Mouse (Mus musculus): ENCODE data around the gene Krt19. TPM values are rescaled to one million over a fixed set of nuclear protein-coding genes. Genes with fewer than 3 reads are reported as not detected.

The Krt19 gene
- total and polyA plus RNA-seq, 2 experiments = 2.4 to 4.5 TPM

- H3K36me3 ChIP-seq (ENCODE audit: control insufficient read depth, insufficient read depth, low read length) = no peaks in the 10 kb centered on the region
- TF ChIP-seq POLR2A (IDR thresholded peaks at IDR 0.05; ENCODE audit: extremely low read depth, insufficient read depth, low read length) (no peak), CTCF (IDR thresholded peaks at IDR 0.05; ENCODE audit: low read depth, low read length) (no peak)
- H3K27me3 ChIP-seq (ENCODE audit: control insufficient read depth, insufficient read depth, low read length) = no peaks in the 10 kb centered on the region
- H3K79me2 ChIP-seq (ENCODE audit: control insufficient read depth, insufficient read depth, low read length) = no peaks in the 10 kb centered on the region
- H3K4me1 ChIP-seq (ENCODE audit: control insufficient read depth, insufficient read depth, low read length) = no peaks in the 10 kb centered on the region
- H3K27ac ChIP-seq (replicated peaks; ENCODE audit: insufficient read depth, low read depth, low read length) = no peak within 1 kb of the TSS
- DNase-seq (ENCODE audit: extremely low read depth, low read depth, low spot score) = no peak
- WGBS = 90% methylated on average over 6 of the region's 6 CpGs
- H3K9ac ChIP-seq (ENCODE audit: low read depth, low read length) = no peak within 1 kb of the TSS
- no peak within 1 kb of the TSS for H3K4me3 ChIP-seq (ENCODE audit: insufficient read depth, low read depth, low read length)
These were observed 42.8 kb downstream of the Krt19 start, which contains the start of gene Krt36 for GRCm38 (mm10) chr11:100105576-100106122. Krt36 (minus strand) TSS chr11:100105626.

GRCm38 (mm10) chr11:100102693-100103429 lies 45.6 kb downstream of the Krt19 start:
- H3K36me3 ChIP-seq (ENCODE audit: control insufficient read depth, insufficient read depth, low read length) = no peaks in the 10 kb centered on the region

GRCm38 (mm10) chr11:100100391-100100790 lies 48.1 kb downstream of the Krt19 start:
- H3K4me3 ChIP-seq (ENCODE audit: insufficient read depth, low read depth, low read length) = no peak overlapping the region
- DNase-seq (ENCODE audit: extremely low read depth, low read depth, low spot score) = no peak
- H3K4me1 ChIP-seq (ENCODE audit: control insufficient read depth, insufficient read depth, low read length) = no peaks in the 10 kb centered on the region
- H3K27ac ChIP-seq (replicated peaks; ENCODE audit: insufficient read depth, low read depth, low read length) = no peak overlapping the region
- TF ChIP-seq CTCF (IDR thresholded peaks at IDR 0.05; ENCODE audit: low read depth, low read length) (no peak), POLR2A (IDR thresholded peaks at IDR 0.05; ENCODE audit: extremely low read depth, insufficient read depth, low read length) (no peak)
- no peaks in the 10 kb centered on the region for H3K36me3 ChIP-seq (ENCODE audit: control insufficient read depth, insufficient read depth, low read length)
- no peaks in the 10 kb centered on the region for H3K27me3 ChIP-seq (ENCODE audit: control insufficient read depth, insufficient read depth, low read length)
- WGBS = 78% methylated on average over 4 of the region's 4 CpGs
- no peak overlapping the region for H3K9ac ChIP-seq (ENCODE audit: low read depth, low read length)
- no peaks in the 10 kb centered on the region for H3K79me2 ChIP-seq (ENCODE audit: control insufficient read depth, insufficient read depth, low read length)

More at GRCm38 (mm10) chr11:100102693-100103429, 45.6 kb downstream of the Krt19 start:
- no peaks in the 10 kb centered on the region for H3K27me3 ChIP-seq (ENCODE audit: control insufficient read depth, insufficient read depth, low read length)
- WGBS = 76% methylated on average over 15 of the region's 15 CpGs
- H3K4me1 ChIP-seq (ENCODE audit: control insufficient read depth, insufficient read depth, low read length) = no peaks in the 10 kb centered on the region
- no peak overlapping the region for H3K27ac ChIP-seq (replicated peaks; ENCODE audit: insufficient read depth, low read depth, low read length)
- TF ChIP-seq CTCF (IDR thresholded peaks at IDR 0.05; ENCODE audit: low read depth, low read length) = no peak
- TF ChIP-seq POLR2A (IDR thresholded peaks at IDR 0.05; ENCODE audit: extremely low read depth, insufficient read depth, low read length) = no peak
- no peak for DNase-seq (ENCODE audit: extremely low read depth, low read depth, low spot score)
- H3K4me3 ChIP-seq (ENCODE audit: insufficient read depth, low read depth, low read length) = no peak overlapping the region
- H3K79me2 ChIP-seq (ENCODE audit: control insufficient read depth, insufficient read depth, low read length) = no peaks in the 10 kb centered on the region
- H3K9ac ChIP-seq (ENCODE audit: low read depth, low read length) = no peak overlapping the region

- H3K36me3 ChIP-seq (ENCODE audit: control insufficient read depth, insufficient read depth, low read length) = no peaks in the 10 kb centered on the region
- WGBS = 63% methylated on average over 9 of the region's 9 CpGs
- TF ChIP-seq CTCF (IDR thresholded peaks at IDR 0.05; ENCODE audit: low read depth, low read length) (no peak), POLR2A (IDR thresholded peaks at IDR 0.05; ENCODE audit: extremely low read depth, insufficient read depth, low read length) (no peak)
- no peak overlapping the region for H3K9ac ChIP-seq (ENCODE audit: low read depth, low read length)
- no peaks in the 10 kb centered on the region for H3K27me3 ChIP-seq (ENCODE audit: control insufficient read depth, insufficient read depth, low read length)
- H3K4me3 ChIP-seq (ENCODE audit: insufficient read depth, low read depth, low read length) = no peak overlapping the region
- DNase-seq (ENCODE audit: extremely low read depth, low read depth, low spot score) = no peak
- H3K27ac ChIP-seq (replicated peaks; ENCODE audit: insufficient read depth, low read depth, low read length) = no peak overlapping the region
- no peaks in the 10 kb centered on the region for H3K79me2 ChIP-seq (ENCODE audit: control insufficient read depth, insufficient read depth, low read length)
- H3K4me1 ChIP-seq (ENCODE audit: control insufficient read depth, insufficient read depth, low read length) = no peaks in the 10 kb centered on the region
These were observed 50.6 kb downstream of the Krt19 start for GRCm38 (mm10) chr11:100097819-100098218.

GRCm38 (mm10) chr11:100096141-100096540 lies 52.3 kb downstream of the Krt19 start, which contains the start of gene Krt35:
Krt35 (minus strand) TSS chr11:100096241.
- no peak for DNase-seq (ENCODE audit: extremely low read depth, low read depth, low spot score)
- no peak within 1 kb of the TSS for H3K27ac ChIP-seq (replicated peaks; ENCODE audit: insufficient read depth, low read depth, low read length)
- H3K4me1 ChIP-seq (ENCODE audit: control insufficient read depth, insufficient read depth, low read length) = no peaks in the 10 kb centered on the region
- 89% methylated on average over 9 of the region's 9 CpGs for WGBS
- no peak within 1 kb of the TSS for H3K4me3 ChIP-seq (ENCODE audit: insufficient read depth, low read depth, low read length)
- no peaks in the 10 kb centered on the region for H3K79me2 ChIP-seq (ENCODE audit: control insufficient read depth, insufficient read depth, low read length)
- H3K27me3 ChIP-seq (ENCODE audit: control insufficient read depth, insufficient read depth, low read length) = no peaks in the 10 kb centered on the region
- H3K36me3 ChIP-seq (ENCODE audit: control insufficient read depth, insufficient read depth, low read length) = no peaks in the 10 kb centered on the region
- TF ChIP-seq POLR2A (IDR thresholded peaks at IDR 0.05; ENCODE audit: extremely low read depth, insufficient read depth, low read length) = no peak
- no peak for TF ChIP-seq CTCF (IDR thresholded peaks at IDR 0.05; ENCODE audit: low read depth, low read length)
- H3K9ac ChIP-seq (ENCODE audit: low read depth, low read length) = no peak within 1 kb of the TSS

Other genes with a start within 250 kb of the Krt19 start
- not detected in 2 replicates for gene Krtap31-1, start 240.7 kb downstream of the Krt19 start, total RNA-seq (2014; rRNA removed)
- gene Krtap31-1, start 240.7 kb downstream of the Krt19 start, polyA plus RNA-seq (2012; rRNA removed) = not detected in 2 replicates
- not detected in 2 replicates for gene Gm11565, start 233.9 kb downstream of the Krt19 start, total RNA-seq (2014; rRNA removed)
- not detected in 2 replicates for gene Gm11565, start 233.9 kb downstream of the Krt19 start, polyA plus RNA-seq (2012; rRNA removed)
- not detected in 2 replicates for gene Krtap31-2, start 212.4 kb downstream of the Krt19 start, total RNA-seq (2014; rRNA removed)
- gene Krtap31-2, start 212.4 kb downstream of the Krt19 start, polyA plus RNA-seq (2012; rRNA removed) = not detected in 2 replicates
- gene Krtap9-5, start 200.2 kb downstream of the Krt19 start, total RNA-seq (2014; rRNA removed) = not detected in 2 replicates
- gene Krtap9-5, start 200.2 kb downstream of the Krt19 start, polyA plus RNA-seq (2012; rRNA removed) = not detected in 2 replicates
- not detected in 2 replicates for gene Krtap29-1, start 169.6 kb downstream of the Krt19 start, total RNA-seq (2014; rRNA removed)
- gene Krtap29-1, start 169.6 kb downstream of the Krt19 start, polyA plus RNA-seq (2012; rRNA removed) = not detected in 2 replicates
- gene Krtap16-1, start 162.1 kb downstream of the Krt19 start, total RNA-seq (2014; rRNA removed) = not detected in 2 replicates
- not detected in 2 replicates for gene Krtap16-1, start 162.1 kb downstream of the Krt19 start, polyA plus RNA-seq (2012; rRNA removed)
- gene Krtap17-1, start 154.7 kb downstream of the Krt19 start, total RNA-seq (2014; rRNA removed) = not detected in 2 replicates
- gene Krtap17-1, start 154.7 kb downstream of the Krt19 start, polyA plus RNA-seq (2012; rRNA removed) = not detected in 2 replicates
- gene Krt33a, start 132.5 kb downstream of the Krt19 start, total RNA-seq (2014; rRNA removed) = not detected in 2 replicates
- gene Krt33a, start 132.5 kb downstream of the Krt19 start, polyA plus RNA-seq (2012; rRNA removed) = not detected in 2 replicates
- gene Krt33b, start 118.8 kb downstream of the Krt19 start, total RNA-seq (2014; rRNA removed) = not detected in 2 replicates
- gene Krt33b, start 118.8 kb downstream of the Krt19 start, polyA plus RNA-seq (2012; rRNA removed) = not detected in 2 replicates
- not detected in 2 replicates for gene Krt34, start 107.1 kb downstream of the Krt19 start, total RNA-seq (2014; rRNA removed)
- gene Krt34, start 107.1 kb downstream of the Krt19 start, polyA plus RNA-seq (2012; rRNA removed) = not detected in 2 replicates
- not detected in 2 replicates for gene Krt31, start 98.1 kb downstream of the Krt19 start, total RNA-seq (2014; rRNA removed)
- not detected in 2 replicates for gene Krt31, start 98.1 kb downstream of the Krt19 start, polyA plus RNA-seq (2012; rRNA removed)
- not detected in 2 replicates for gene Krt32, start 60.4 kb downstream of the Krt19 start, total RNA-seq (2014; rRNA removed)
- not detected in 2 replicates for gene Krt32, start 60.4 kb downstream of the Krt19 start, polyA plus RNA-seq (2012; rRNA removed)
- not detected in 2 replicates for gene Krt35, start 52.4 kb downstream of the Krt19 start, total RNA-seq (2014; rRNA removed)
- not detected in 2 replicates for gene Krt35, start 52.4 kb downstream of the Krt19 start, polyA plus RNA-seq (2012; rRNA removed)
- not detected in 2 replicates for gene Krt36, start 43.0 kb downstream of the Krt19 start, total RNA-seq (2014; rRNA removed)
- gene Krt36, start 43.0 kb downstream of the Krt19 start, polyA plus RNA-seq (2012; rRNA removed) = not detected in 2 replicates
- not detected in 2 replicates for gene Krt13, start 27.1 kb downstream of the Krt19 start, total RNA-seq (2014; rRNA removed)
- gene Krt13, start 27.1 kb downstream of the Krt19 start, polyA plus RNA-seq (2012; rRNA removed) = 0.54 TPM in 1 of 2 replicates, not detected in the other
- gene Krt15, start 12.7 kb downstream of the Krt19 start, total RNA-seq (2014; rRNA removed) = not detected in 2 replicates
- gene Krt15, start 12.7 kb downstream of the Krt19 start, polyA plus RNA-seq (2012; rRNA removed) = not detected in 2 replicates
- not detected in 2 replicates for gene Krt9, start 44.6 kb upstream of the Krt19 start, total RNA-seq (2014; rRNA removed)
- gene Krt9, start 44.6 kb upstream of the Krt19 start, polyA plus RNA-seq (2012; rRNA removed) = not detected in 2 replicates
- gene Krt14, start 58.9 kb upstream of the Krt19 start, total RNA-seq (2014; rRNA removed) = not detected in 2 replicates
- gene Krt14, start 58.9 kb upstream of the Krt19 start, polyA plus RNA-seq (2012; rRNA removed) = not detected in 2 replicates
- not detected in 2 replicates for gene Krt16, start 100.2 kb upstream of the Krt19 start, total RNA-seq (2014; rRNA removed)
- not detected in 2 replicates for gene Krt16, start 100.2 kb upstream of the Krt19 start, polyA plus RNA-seq (2012; rRNA removed)
- gene Krt17, start 112.4 kb upstream of the Krt19 start, total RNA-seq (2014; rRNA removed) = not detected in 2 replicates
- not detected in 2 replicates for gene Krt17, start 112.4 kb upstream of the Krt19 start, polyA plus RNA-seq (2012; rRNA removed)
- gene Krt42, start 121.2 kb upstream of the Krt19 start, total RNA-seq (2014; rRNA removed) = not detected in 2 replicates
- gene Krt42, start 121.2 kb upstream of the Krt19 start, polyA plus RNA-seq (2012; rRNA removed) = not detected in 2 replicates
- gene Eif1, start 171.2 kb upstream of the Krt19 start, total RNA-seq (2014; rRNA removed) = 145 and 210 TPM in 2 replicates
- 86.6 and 104 TPM in 2 replicates for gene Eif1, start 171.2 kb upstream of the Krt19 start, polyA plus RNA-seq (2012; rRNA removed)
- gene Gast, start 185.7 kb upstream of the Krt19 start, total RNA-seq (2014; rRNA removed) = not detected in 2 replicates
- not detected in 2 replicates for gene Gast, start 185.7 kb upstream of the Krt19 start, polyA plus RNA-seq (2012; rRNA removed)
- 0.65 and 1.3 TPM in 2 replicates for gene Hap1, start 207.5 kb upstream of the Krt19 start, total RNA-seq (2014; rRNA removed)
- 0.40 and 1.2 TPM in 2 replicates for gene Hap1, start 207.5 kb upstream of the Krt19 start, polyA plus RNA-seq (2012; rRNA removed)
- gene Jup, start 249.1 kb upstream of the Krt19 start, total RNA-seq (2014; rRNA removed) = 18.3 and 27.5 TPM in 2 replicates
- gene Jup, start 249.1 kb upstream of the Krt19 start, polyA plus RNA-seq (2012; rRNA removed) = 69.5 and 86.0 TPM in 2 replicates

All from liver, adult 2 months (tissue).